Mouse (Mus musculus): Measurements from ENCODE around the gene Pkp4.

The Pkp4 gene

DNA sequence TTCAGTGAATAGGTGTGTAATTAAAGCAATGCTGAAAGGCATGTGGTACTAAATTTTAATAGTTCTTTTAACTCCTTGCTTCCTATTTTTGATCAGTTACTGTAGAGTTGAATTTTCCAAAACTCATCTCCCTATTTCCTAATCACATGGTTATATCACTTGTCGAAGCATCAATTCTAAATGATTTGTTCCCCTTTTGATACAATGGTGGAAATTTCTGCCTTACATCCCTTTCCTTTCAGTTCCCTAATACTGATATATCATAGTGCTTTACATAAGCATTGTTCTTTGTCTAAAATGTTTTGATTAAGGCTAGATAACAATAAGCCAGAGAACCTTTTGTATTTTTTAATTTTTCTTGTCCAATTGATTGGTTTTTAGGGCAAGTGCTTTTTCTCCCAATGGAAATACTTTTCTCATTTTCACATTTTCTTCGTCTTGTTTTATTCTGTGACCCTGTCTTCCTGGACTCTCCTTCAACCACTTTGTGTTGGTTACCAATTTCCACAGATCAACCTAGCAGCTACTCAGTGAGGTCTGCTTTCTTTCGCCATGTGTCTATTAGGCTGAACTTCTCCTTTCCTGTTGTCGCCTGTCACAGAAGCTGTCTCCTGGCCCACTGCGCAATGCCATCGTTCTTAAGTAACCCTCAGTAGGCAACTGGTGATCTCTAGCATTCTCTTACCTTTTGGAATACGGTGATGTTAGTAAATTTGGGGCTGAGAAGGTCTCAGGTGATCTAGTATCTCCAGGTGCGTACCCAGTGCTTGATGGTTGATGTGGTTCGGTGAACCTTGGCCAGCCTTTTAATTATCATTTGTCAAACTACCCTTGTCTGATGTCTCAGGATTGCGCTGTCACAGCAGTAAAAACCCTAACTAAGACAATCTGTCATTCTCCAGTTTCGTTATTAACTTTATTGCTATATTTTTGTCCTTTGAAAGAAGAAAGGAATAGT, 23.7 kb downstream of the Pkp4 start:
- no peak for DNase-seq (ENCODE audit: inconsistent ontology term)

DNA sequence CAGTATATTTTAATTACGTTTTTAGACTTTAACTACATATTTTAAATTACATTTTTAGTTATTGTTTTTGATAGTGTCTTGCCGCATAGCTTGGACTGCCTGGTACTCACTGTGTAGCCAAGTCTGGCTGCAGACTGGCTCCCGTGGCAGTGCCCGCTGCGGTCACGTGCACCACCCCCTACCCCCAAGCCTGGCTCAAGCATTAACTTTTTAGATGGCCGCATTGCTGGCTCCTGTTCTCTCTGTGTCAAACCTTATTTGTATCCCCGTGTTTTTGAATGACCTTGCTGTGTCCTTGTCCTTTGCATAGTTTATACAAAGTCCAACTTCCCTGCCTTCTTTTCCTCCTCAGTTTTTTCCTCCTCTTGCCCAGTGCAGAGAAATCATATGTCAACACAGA, 25.5 kb downstream of the Pkp4 start:
- DNase-seq (ENCODE audit: inconsistent ontology term): no peak

DNA sequence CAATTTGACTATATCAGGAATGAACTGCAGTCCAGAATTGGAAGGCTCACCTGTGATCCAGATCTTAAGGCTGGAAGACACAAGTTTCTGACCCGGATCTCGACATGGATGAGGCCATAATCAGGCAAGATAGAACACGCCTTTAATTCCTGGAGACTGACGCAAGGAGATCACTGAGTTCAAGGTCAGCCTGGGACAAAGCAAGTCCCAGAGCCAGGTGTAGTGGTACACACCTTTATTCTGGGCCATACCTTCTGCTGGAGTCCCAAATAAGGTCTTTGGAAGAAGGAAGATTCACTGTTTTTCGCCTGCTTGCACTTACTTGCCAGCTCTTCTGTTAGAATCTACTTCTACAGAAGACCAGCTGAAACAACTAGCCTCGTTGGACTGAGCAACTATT, 26.3 kb downstream of the Pkp4 start:
- DNase-seq (ENCODE audit: inconsistent ontology term): no peak

DNA sequence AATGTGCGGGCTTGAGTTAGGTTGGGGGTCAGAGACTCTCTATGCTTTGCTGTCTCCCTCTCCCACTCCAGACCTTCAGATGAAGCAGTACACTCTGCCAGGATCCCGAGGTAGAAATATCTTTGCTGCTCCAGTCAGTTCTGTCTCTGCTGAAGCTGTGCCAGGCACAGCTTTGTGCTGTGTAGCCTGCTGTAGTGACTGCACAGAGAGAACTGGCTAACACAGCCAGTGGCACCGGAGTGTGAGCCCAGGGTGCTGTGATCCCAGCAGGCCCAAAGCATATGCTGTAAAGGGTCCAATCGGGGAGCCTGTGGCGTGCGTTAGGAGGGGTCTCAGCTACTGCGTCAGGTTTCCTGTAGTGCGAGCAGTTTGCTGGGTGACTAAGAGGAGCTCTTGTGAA, 27.7 kb downstream of the Pkp4 start:
- DNase-seq (ENCODE audit: inconsistent ontology term): no peak

DNA sequence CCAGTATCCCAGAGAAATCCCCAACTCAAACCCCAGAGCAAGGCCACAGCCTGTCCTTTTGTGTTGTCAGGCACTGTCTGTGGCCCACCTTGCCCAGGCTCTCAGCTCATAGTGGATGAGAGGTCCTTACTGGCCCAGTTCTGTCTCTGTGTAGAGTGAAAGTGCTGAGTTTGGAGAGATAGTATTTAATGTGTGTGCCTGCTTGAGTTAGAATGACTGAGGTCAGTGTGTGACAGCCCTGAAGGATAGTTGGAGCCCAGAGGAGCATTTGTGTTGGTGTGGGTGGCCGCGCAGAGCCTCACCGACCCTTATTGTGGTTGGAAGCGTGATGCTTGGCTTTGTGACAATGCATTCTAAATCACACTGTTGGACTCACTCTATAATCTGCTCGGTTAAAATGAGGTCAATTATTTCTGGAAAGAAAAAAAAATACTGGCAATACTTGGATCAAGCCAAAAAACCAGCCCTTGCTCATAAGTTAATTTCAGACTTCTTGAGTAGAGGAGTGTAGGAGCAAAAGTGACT, 29.1 kb downstream of the Pkp4 start:
- peak; percentile 85 for DNase-seq (ENCODE audit: inconsistent ontology term)

DNA sequence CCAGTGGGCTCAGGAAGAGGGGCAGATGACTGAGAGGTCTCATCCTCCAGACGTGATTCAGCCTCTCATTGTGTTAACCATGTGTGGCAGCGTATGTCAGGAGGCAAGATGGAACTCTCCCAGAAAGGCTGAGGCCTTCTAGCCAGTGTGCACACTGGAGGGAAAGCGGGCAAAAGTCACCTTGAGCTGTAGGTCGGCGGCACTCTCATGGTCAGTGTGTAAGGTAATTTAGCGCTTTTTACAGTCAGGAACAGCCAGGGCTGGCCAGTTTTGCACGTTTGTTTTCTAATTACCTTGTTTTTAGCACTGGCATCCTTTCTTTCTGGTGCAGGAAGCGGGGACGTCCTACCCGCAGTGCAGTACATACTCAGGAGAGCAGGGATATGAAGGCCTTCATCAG, 29.5 kb downstream of the Pkp4 start:
- DNase-seq (ENCODE audit: inconsistent ontology term): no peak

DNA sequence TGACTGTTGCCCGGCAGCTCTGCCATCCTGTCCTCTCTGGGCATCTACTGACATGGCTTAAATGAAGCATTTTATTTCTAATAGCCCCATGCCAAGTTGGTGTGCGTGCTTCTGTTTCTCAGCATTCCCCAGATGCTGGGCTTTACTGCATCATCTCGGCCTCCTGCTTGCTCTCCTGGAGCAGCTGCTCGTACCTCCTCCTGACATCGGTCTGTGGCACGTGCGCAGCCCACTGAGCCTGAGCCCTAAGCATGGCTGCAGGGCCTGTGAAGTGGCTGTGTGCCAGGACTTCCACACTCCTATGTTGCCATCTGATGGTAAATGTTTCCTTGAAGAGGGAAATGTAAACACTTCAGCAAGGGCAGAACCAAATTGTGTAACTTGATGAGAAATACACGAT, 30.8 kb downstream of the Pkp4 start:
- no peak for DNase-seq (ENCODE audit: inconsistent ontology term)

DNA sequence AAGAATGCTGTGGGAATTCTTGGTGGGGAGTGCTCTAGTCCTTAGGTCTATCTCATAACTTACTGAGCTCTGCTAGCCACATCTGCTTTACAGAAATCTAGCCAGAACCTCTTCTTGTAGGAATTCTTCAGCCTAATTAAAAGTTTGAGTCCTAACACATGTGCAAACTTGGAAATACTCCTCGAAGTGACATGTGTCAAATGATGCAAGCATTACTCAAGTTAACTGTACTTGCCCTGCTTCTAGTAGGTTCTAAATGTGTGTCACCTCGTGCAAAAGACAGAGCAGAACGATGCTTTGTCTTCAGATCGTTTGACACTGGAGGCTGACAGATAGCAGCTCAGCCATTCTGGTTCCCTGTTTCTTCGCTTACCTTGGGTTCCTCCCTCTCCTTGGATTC, 32.5 kb downstream of the Pkp4 start:
- no peak for DNase-seq (ENCODE audit: inconsistent ontology term)

DNA sequence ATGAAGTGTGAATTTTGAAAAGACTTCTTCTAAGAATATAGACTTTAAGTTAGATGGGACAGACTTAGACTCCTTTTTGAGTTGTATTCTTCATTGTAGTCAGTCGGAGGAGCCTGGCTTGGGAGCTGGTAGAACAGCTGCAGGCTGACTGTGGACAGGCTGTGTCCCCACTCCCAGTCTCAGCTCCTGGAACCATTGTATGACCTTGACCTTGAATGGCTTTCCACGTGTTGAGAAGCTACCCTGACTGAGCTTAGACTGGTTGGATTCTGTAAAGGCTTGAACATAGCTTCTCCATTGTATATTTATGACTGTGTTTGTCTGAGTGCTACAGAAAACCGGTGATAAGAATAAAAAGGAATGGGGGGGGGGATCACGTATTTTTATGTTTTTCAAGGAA, 36.5 kb downstream of the Pkp4 start:
- DNase-seq (ENCODE audit: inconsistent ontology term): no peak

DNA sequence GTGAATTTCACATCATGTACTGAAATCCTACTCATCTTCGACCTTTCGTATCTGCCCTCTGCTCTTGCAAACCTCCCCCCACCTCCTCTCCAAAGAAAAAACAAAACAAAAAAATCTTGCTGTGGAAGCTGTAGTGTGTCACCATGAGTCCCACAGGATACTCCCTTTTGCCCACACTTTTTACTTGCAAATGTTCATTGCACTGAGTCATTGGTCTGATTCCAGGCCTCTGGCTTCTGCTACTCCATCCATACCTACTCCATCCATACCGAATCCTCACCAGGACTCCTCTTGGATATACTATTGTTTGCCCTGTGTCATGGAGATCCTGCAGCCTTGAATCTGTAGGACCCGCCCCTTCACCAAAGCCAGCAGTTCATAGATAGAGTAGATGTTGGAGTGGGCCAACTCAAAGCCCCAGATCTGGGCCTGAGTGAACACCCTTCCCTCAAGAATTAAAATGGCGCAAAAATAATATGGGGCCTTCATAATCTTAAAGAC, 38.9 kb downstream of the Pkp4 start:
- DNase-seq (ENCODE audit: inconsistent ontology term): no peak

DNA sequence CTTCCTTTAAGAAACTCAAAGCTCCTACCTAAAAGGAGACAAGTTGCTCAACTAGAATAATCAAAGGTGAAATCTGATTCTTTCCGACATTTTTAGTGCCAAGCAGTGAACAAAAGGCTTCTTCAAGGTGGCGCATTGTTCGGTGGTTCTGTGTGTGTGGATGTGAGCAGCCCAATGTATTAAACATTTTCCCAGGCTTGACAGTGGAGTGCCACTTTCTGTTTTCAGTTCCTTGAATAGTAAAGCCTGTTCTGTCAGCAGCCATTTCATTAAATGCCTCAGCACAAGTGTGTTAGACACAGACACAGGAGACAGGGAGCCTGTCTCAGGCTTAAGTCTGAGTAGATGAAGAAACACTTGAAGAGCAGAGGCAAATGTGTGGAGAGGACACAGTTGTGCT, 39.9 kb downstream of the Pkp4 start:
- no peak for DNase-seq (ENCODE audit: inconsistent ontology term)

DNA sequence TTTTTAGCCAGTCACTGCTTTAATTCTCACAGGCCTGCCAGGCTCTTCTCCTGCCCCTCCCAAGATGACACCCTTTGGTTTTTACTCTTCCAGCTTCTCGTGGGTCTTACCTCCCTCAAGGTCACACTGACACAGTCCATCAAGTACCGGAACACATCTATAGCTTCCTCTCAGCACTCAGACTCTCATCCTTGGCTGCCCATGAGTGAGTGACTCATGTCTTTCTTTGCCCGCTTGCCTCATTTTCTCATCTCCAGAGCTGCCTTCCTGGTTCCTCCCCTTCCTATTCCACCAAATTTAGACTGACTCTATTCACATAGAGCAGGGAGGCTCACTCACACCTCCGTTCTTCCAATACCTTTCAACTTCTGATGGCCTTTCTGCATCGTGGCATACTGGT, 42.3 kb downstream of the Pkp4 start:
- DNase-seq (ENCODE audit: inconsistent ontology term): no peak

DNA sequence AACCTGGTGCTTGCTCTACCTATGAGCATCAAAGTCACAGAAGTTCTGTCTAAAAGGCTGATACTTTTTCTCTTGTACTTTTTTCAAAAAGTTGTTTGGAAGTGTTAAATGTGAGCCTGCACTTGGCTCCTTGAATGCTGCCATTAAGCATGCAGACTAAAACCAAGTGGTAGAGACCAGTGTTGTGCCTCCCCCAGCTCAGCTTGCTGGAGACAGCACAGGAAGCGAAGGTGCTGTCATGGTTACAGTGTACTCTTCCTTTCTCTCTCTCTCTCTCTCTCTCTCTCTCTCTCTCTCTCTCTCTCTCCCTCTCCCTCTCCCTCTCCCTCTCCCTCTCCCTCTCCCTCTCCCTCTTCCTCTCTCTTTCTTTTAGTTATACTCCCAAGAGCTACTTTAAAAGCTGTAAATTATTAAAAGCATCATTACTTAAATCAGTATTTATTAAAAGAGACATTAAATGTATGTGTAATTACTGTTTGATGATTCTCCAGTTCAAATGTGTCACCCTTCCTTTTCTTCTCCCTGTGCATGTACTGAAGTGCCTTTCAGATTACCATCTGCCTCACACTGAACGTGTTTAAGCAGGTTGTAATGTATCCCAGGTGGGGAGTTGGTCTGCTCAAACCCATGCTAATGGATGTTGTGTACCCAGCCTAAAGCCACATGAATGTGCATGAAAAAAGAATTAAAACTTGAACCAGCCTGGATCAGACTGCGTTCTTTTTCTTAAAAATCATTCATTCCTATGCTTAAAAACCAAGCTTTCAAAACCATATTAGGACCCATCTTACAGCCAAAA, 43.2 kb downstream of the Pkp4 start:
- DNase-seq (ENCODE audit: inconsistent ontology term): no peak

DNA sequence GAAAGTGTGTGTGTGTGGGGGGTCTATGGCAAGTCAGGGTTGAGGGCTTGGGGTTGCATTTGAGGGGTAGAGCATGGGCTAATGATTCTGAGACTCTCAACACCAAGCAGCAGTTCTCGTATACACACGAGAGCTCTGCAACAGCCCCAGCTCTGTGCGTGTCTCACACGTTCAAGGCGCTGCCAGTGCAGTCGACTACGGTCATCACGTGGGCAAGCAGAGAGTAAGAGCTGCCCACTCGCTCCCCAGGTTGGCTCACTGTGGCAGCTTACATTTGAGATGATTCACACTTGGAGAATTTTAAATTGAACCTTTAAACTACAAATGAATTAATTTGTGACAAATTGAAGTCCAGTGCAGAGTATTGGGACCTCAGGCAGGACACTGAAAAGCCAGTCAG, 44.4 kb downstream of the Pkp4 start:
- no peak for DNase-seq (ENCODE audit: inconsistent ontology term)

DNA sequence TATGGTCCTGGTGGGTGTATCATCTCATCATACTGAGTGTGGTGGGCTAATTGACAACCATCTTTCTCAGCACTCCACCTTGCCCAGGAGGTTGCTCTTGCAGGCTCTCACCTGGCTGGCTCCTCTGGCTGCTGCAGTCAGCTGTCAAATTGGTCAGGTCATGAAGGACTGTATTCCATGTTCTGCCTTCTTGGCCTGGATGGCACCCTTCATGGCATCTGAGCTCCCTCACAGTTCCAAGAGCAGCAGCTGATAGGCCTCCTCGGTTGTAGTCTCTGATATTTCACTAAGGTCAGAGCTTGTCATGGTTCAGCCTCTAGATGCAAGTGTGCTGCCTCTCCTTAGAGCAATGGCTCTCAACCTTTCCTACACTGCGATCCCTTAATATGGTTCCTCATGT, 45.5 kb downstream of the Pkp4 start:
- no peak for DNase-seq (ENCODE audit: inconsistent ontology term)

DNA sequence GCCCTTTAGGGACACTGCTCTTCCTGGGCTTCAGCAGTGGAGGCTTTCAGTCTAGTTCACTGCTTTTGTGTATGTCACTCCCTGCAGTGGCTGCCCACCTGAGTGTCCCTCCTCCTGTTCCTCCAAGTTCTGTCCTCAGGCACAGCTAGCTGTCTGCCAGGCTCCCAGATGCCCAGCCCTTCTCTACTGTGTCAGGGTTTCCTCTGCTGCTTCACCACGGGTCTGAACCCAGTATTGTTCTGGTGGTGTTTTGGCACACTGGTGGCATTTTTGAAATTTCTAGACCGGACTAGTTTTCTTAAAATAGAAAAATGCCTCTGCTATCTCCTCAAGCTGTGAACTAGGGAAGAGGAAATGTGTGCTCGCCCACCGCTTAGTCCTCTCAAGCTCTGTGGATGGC, 46.6 kb downstream of the Pkp4 start:
- DNase-seq (ENCODE audit: inconsistent ontology term): peak; percentile 85

DNA sequence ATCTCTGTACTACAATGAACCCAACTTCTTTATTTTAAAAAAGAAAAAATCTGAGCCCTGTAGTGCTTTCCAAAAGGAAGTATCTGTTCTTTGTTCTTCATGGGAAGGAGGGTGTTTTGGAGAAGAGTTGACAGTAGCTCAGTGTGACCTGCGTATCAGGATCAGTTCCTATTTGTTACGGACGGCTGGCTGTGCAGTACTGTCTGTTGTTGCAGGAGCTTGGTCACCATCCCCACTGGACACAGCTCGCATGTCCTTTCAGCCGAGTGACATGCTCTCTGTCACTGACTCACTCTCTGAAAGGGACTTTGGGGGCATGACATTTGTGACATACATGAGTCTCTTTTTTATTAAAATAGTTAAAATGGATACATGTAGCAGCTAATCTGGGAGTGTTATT, 47.1 kb downstream of the Pkp4 start:
- peak; percentile 82 for DNase-seq (ENCODE audit: inconsistent ontology term)

DNA sequence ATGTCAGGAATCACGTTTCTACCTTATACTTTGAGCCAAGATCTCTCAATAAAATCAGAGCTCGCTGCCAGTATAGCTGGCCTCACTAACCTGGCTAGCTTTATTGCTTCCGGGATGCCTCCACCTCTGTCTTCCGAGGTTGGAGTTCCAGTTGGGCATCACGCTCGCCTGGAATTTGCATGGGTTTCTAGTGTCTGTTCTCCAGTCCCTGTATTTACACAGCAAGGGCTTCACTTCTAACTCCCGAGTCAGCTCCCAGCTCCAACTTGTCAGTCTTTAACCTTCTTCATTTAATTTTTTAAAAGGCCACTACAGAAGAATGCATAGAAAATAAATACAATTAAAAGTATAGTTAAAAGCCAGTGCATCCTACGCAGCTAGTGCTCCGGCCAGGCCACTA, 47.6 kb downstream of the Pkp4 start:
- no peak for DNase-seq (ENCODE audit: inconsistent ontology term)

DNA sequence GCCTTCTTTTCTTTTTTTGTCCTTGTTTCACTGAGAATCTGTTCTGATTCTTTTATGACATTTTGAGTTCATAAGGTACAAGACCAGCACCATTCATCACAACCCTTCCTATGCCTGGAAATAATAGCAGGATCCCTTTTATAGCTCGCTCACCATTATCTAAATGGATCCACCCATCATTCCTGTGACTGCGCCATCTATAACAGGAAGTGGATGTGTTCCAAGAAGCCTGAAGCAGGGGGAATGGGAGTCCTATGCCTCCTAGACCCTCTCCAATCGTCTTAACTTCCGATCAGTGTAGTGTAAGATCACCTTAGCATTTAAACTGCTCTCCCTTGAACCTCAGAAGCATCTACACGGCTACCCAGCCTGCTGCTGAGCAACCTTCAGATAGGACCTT, 50.4 kb downstream of the Pkp4 start:
- no peak for DNase-seq (ENCODE audit: inconsistent ontology term)

DNA sequence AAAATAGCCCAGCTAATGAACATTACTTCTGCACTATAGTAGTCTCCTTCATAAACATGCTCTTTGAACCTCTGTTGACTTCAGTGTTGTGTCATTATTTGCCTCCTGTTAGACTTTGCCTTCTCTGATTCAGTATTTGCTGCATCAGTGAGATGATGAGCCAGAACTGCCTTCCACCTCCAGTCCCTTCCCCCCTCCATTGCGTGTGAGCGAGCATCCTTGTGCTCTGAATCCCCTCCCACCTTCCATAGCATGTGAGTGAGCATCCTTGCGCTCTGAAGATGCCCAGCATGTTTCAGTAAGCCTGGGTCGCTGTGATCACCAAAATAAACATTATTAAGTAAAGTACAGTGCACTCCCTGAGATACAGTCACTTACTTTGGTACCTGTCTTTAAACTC, 51.8 kb downstream of the Pkp4 start:
- no peak for DNase-seq (ENCODE audit: inconsistent ontology term)

DNA sequence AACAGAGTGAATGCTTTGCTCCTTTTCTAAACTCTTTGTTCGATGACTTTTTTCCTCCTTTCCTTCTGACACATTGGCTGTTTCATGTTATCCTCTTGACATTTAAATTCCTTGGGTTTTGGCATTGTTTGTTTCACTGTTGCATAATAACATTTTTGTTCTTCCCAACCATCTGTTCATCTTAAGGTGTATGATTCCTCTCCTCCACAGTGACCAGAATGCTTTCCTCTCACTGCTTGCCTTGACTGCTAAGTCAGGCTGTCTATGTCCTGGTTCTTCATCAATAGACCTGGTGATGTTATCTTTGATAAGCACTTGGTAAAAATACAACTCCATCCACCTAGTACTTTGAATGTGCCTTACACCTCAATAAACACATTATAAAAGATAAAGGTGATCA, 52.2 kb downstream of the Pkp4 start:
- DNase-seq (ENCODE audit: inconsistent ontology term): no peak

DNA sequence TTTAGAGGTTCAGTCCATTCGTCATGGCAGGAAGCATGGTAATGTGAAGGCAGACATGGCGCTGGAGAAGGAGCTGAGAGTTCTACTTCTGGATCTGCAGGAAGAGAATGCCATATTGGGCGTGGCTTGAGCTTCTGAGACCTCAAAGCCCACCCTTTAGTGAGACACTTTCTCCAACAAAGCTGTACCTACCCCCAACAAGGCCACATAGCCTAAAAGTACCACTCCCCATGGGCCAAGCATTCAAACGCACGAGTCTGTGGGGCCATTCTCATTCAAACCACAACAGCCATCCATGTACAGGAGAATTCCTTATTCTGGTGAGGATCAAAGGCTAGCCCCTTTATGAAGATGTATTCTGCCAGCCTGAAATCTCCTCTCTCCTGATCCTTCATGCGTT, 57.3 kb downstream of the Pkp4 start:
- no peak for DNase-seq (ENCODE audit: inconsistent ontology term)
